Mouse (Mus musculus) liver, embryonic 13.5 days (tissue): Measurements from ENCODE around the gene Mrpl43. TPM values are rescaled to one million over a fixed set of nuclear protein-coding genes. Genes with fewer than 3 reads are reported as not detected.

ENCODE experiments used
- ATAC-seq: fragments of 200-750 bp; cut with Nextera tagmentation; 2 replicates; pipeline ENCODE4 v1.8.0; 2017; ENCODE audit warnings: low read depth, mild to moderate bottlenecking, moderate number of reproducible peaks, moderate library complexity
- DNase-seq: peaks from one replicate; pipeline ENCODE4 v3.0.0; 2022
- H3K27ac ChIP-seq: fragments of 300-500 bp; sonication (generic); 2 replicates; pipeline ENCODE4 v1.5.1; 2015; ENCODE audit warnings: moderate library complexity, mild to moderate bottlenecking, inconsistent platforms
- H3K27me3 ChIP-seq: fragments of 300-500 bp; sonication (generic); 2 replicates; pipeline ENCODE4 v1.6.1; 2015; ENCODE audit warnings: mild to moderate bottlenecking, inconsistent platforms
- H3K36me3 ChIP-seq: fragments of 300-500 bp; sonication (generic); 2 replicates; pipeline ENCODE4 v1.6.1; 2015; ENCODE audit warnings: mild to moderate bottlenecking, inconsistent platforms
- H3K4me1 ChIP-seq: fragments of 300-500 bp; sonication (generic); replicated peaks from 2 replicates; pipeline ENCODE4 v1.6.1; 2015; ENCODE audit warnings: inconsistent platforms
- H3K4me2 ChIP-seq: fragments of 300-500 bp; sonication (generic); 2 replicates; pipeline ENCODE4 v1.6.1; 2015; ENCODE audit warnings: inconsistent platforms, mild to moderate bottlenecking, moderate library complexity
- H3K4me3 ChIP-seq: fragments of 300-500 bp; sonication (generic); replicated peaks from 2 replicates; pipeline ENCODE4 v1.5.1; 2015; ENCODE audit warnings: mild to moderate bottlenecking, inconsistent platforms
- H3K9ac ChIP-seq: fragments of 300-500 bp; sonication (generic); 2 replicates; pipeline ENCODE4 v1.6.1; 2015; ENCODE audit warnings: mild to moderate bottlenecking, inconsistent platforms
- H3K9me3 ChIP-seq: fragments of 300-500 bp; sonication (generic); replicated peaks from 2 replicates; pipeline ENCODE4 v1.6.1; 2016; ENCODE audit warnings: inconsistent platforms
- WGBS: fragments of 180-500 bp; shearing (Covaris S2); methylation state at CpG from one replicate; pipeline ENCODE4 v1.1.7; 2015; ENCODE audit not compliant: insufficient replicate concordance; 5-methylcytosine and 5-hydroxymethylcytosine counted together
- polyA plus RNA-seq: library from polyadenylated mRNA; unstranded; fragments of >200 nt; fragmentation: Nextera tagmentation; extraction: Ambion mirVana; gene quantifications from 2 replicates; pipeline ENCODE4 v1.2.1, GENCODE M21; 2015

Mrpl43 gene
- polyA plus RNA-seq, 1 experiment from 2014 or later: 42.4 TPM

DNA sequence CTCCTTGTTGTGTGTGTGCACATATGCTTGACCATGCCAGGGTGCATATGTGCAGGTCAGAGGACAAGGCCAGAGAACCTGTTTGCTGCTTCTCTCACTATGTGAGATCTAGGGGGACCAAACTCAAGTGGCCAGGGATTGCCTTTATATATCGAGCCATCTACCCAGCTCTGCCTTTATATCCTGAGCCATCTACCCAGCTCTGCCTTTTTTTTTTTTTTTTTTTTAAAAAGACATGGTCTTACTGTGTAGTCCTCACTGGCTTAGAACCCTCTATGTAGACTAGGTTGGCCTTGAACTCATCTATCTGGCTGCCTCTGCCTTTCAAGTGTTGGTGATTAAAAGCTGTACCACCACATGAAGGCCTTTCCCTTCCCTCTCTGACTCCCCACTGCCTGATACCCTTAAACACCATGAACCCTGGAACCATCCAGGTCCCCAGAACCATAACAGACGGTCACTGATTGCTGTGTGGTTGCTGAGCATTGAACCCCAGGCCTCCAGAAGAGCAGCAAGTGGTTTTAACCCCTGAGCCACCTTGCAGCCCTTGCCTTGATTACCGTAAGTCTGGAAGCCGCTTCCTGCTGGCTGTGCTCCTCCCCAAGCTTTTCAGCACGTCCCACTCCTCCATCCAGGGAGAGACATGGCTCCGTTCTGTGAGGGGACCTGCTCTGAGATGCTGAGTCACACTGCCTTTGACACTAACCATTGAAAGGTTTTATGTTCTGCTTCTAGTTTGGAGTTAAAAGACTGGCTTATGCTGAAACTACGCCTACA is 2.3 kb downstream of the Mrpl43 start:
- peaks cover 40% of the 10 kb centered on the region for H3K4me1 ChIP-seq
- H3K9me3 ChIP-seq: no peaks in the 10 kb centered on the region
- no peak for DNase-seq
- H3K4me2 ChIP-seq: no peak overlapping the region
- H3K27ac ChIP-seq: no peak overlapping the region
- no peak for ATAC-seq
- H3K27me3 ChIP-seq: no peaks in the 10 kb centered on the region
- no peak overlapping the region for H3K4me3 ChIP-seq
- H3K9ac ChIP-seq: no peak overlapping the region
- 83% methylated on average over 7 of the region's 7 CpGs for WGBS
- peaks cover 55% of the 10 kb centered on the region for H3K36me3 ChIP-seq

DNA sequence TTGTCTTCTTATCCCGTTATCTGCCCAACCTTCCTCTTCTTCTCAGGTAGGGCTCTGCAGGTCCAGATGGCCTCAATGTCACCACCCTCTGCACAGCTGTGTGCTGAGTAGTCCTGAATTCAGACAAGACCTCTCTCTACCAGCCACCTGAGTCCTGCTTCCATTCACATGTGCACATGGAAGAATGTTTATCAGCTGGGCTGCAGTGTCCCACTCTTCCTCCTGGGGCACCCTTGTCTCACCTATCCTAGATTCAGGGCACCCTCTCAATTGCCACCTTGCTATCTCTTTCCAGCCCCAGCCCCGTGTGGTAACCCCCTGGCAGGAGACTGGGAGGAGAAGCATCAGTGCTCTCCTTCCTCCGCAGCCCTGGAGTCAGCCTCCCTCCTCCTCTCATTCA is 3.9 kb downstream of the Mrpl43 start:
- Histone ChIP-seq H3K4me3 (no peak overlapping the region), H3K9me3 (no peaks in the 10 kb centered on the region), H3K4me1 (peaks cover 25% of the 10 kb centered on the region), H3K36me3 (peaks cover 49% of the 10 kb centered on the region), H3K9ac (no peak overlapping the region), H3K27me3 (no peaks in the 10 kb centered on the region), H3K4me2 (no peak overlapping the region), H3K27ac (no peak overlapping the region)
- 56% methylated on average over 3 of the region's 3 CpGs for whole genome bisulfite sequencing
- no peak for ATAC-seq
- DNase-seq: no peak

DNA sequence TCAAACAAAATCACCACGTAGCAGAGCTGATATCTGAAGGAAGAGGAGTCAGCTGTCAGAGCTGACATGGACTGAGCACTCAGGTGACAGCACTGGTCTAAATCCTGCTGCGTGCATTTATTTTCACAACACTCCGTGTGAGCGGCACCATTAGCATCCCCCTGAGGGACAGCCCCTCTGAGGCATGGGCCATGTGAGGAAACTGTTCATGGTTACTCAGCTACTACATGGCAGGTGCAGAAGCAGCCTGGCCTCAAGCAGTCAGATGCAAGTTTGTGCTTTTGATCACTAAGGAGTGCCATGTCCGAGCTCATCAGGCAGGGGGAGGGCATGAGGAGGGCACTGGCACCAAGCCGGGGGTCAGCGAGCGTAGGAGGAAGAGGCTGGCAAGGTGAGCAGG is 6.6 kb downstream of the Mrpl43 start:
- WGBS: 75% methylated on average over 8 of the region's 8 CpGs
- ATAC-seq (no peak), DNase-seq (no peak)
- Histone ChIP-seq H3K9ac (no peak overlapping the region), H3K9me3 (no peaks in the 10 kb centered on the region), H3K27ac (no peak overlapping the region), H3K4me3 (no peak overlapping the region), H3K4me1 (peaks cover 16% of the 10 kb centered on the region), H3K36me3 (peaks cover 46% of the 10 kb centered on the region), H3K4me2 (no peak overlapping the region), H3K27me3 (no peaks in the 10 kb centered on the region)

DNA sequence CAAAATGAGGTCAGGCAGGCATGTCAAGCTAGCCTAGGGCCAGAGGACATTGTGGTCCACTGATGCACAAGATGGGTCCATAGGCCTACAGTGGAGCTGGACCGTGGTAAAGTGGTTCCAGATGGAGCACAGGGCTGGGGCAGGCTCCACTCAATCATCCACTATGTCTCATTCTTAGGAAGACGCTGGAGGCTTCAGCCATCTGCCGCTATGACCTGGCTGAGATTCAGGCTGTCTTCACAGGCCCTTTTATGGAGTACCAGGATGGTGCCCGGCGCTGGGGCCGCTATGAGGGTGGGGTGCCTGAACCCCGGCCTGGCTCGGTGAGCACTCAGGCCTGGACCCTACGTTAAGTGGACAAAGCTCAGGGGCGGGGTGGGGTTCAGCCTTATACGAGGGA is 8.5 kb downstream of the Mrpl43 start:
- H3K4me3 ChIP-seq: no peak overlapping the region
- ATAC-seq (no peak), DNase-seq (no peak)
- H3K9me3 ChIP-seq: no peaks in the 10 kb centered on the region
- 83% methylated on average over 11 of the region's 11 CpGs for WGBS
- no peak overlapping the region for H3K4me2 ChIP-seq
- peaks cover 13% of the 10 kb centered on the region for H3K4me1 ChIP-seq
- no peaks in the 10 kb centered on the region for H3K27me3 ChIP-seq
- peaks cover 27% of the 10 kb centered on the region for H3K36me3 ChIP-seq
- H3K9ac ChIP-seq: no peak overlapping the region
- no peak overlapping the region for H3K27ac ChIP-seq

DNA sequence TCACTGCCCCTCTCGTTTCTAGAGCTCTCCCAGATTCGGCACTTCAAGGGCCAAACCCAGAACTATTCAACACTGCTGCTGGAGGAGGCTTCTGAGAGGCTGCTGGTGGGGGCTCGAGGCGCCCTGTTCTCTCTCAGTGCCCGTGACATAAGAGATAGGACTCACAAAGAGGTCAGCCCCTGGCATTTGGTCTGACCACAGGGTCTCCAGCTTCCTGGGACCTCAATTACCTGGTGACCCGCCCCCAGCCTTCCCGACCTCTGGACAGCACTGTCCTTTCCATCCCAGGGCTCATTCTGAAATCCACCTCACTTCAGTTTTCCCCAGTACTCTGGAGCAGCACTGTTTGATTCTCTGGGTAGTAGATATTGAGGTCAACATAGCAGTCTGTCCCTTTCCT is 13.5 kb downstream of the Mrpl43 start:
- peaks cover 39% of the 10 kb centered on the region for H3K27me3 ChIP-seq
- DNase-seq: no peak
- 43% methylated on average over 7 of the region's 7 CpGs for WGBS
- H3K4me3 ChIP-seq: no peak overlapping the region
- H3K36me3 ChIP-seq: 0 out of 2 replicates have a peak, but pooled peaks cover 5% of the 10 kb centered on the region
- peaks cover 27% of the 10 kb centered on the region for H3K4me1 ChIP-seq
- H3K9ac ChIP-seq: no peak overlapping the region
- no peak for ATAC-seq
- H3K9me3 ChIP-seq: no peaks in the 10 kb centered on the region
- peak overlapping the region; percentile 18; the same call in 1 of the 2 replicates for H3K27ac ChIP-seq
- no peak overlapping the region for H3K4me2 ChIP-seq

DNA sequence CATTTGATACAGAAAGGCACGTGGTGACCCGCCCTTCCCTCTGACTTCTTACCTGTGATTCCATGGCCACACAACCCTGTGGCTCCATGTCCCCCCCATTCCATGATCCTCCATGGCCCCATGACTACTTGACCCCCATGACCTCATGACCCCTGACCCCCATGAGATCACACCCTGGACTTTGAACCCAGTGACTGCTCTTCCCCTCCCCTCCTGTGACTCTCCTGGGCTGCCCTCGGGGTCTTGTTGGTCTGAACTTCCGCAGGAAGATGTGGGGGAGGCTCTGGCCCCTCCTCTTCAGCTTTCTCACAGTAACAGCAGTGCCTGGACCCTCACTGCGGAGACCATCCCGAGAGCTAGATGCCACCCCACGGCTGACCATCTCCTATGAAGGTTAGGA is 14.0 kb downstream of the Mrpl43 start:
- WGBS: 26% methylated on average over 7 of the region's 7 CpGs
- ATAC-seq (no peak), DNase-seq (no peak)
- no peaks in the 10 kb centered on the region for H3K9me3 ChIP-seq
- no peak overlapping the region for H3K4me2 ChIP-seq
- peaks cover 31% of the 10 kb centered on the region for H3K4me1 ChIP-seq
- peaks cover 43% of the 10 kb centered on the region for H3K27me3 ChIP-seq
- no peak overlapping the region for H3K9ac ChIP-seq
- H3K4me3 ChIP-seq: no peak overlapping the region
- H3K36me3 ChIP-seq: 0 out of 2 replicates have a peak, but pooled peaks cover 2% of the 10 kb centered on the region
- H3K27ac ChIP-seq: no peak overlapping the region

DNA sequence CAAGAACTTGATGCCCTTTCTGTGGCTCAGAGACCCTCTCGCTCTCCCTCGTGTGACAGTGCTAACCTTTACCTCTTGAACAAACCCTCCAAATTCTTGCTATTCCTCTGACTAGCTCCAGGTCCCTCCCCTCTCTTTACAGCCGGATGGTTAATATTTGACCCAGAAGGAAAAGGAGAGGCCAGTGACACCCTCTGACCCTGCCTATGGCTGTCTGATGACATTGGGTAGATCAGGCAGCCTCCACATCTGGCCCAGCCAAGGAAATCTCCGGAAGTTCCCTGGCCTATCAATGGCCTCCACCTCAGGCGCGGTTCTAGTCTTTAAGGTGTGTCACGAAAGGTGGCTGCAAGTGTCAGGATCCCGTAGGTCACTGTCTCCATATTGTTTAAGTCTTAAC is 15.2 kb downstream of the Mrpl43 start:
- Histone ChIP-seq H3K9ac (no peak overlapping the region), H3K36me3 (0 out of 2 replicates have a peak, but pooled peaks cover 2% of the 10 kb centered on the region), H3K4me3 (no peak overlapping the region), H3K4me1 (peaks cover 30% of the 10 kb centered on the region), H3K9me3 (no peaks in the 10 kb centered on the region), H3K27me3 (peaks cover 47% of the 10 kb centered on the region), H3K27ac (peak overlapping the region; percentile 72; the same call in 1 of the 2 replicates), H3K4me2 (peak overlapping the region; percentile 69)
- no peak for DNase-seq
- 71% methylated on average over 8 of the region's 8 CpGs for WGBS
- ATAC-seq: peak; percentile 57

DNA sequence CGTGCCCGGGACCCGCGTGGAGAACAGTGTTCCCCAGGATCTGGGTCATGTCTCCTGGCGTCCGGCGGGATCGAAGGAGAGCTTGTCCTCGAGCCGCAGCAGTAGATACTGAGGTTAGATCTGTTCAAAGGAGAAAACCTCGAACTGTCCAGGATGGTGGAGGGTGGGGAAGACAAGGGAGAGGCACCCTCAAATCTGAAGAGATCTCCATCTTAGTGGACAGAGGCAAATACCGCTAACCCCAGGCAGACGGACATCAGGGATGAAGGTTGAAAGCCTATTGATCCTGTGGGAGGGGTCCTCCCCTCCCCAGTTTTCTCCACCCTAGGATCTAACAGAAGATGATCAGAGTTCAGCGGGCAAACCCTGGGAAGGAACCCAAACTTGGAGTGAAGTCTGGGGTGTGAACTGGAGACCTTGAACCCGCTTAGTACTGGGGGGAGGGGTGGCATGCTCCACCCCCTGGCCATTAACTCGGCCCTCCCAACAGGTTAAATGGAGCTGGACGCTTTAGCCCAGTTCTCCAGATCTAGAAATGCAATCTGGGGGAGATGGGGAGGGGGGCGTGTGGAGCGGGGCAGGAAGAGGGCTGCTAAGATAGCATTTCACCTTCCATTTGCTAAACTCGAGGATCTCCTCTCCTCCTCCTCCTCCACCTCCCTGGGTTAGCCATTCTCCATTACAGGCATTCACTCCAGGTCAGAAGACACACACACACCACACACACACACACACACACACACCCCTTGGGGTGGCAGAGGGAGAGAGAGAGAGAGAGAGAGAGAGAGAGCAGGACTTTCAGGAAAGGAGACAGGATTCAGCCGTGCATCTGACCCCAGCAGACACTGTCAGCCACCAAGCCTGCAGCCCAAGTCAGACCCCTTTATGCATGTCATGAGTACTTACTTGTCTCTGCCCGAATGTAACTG is 16.4 kb downstream of the Mrpl43 start:
- peaks cover 39% of the 10 kb centered on the region for H3K4me1 ChIP-seq
- H3K27me3 ChIP-seq: peaks cover 47% of the 10 kb centered on the region
- H3K27ac ChIP-seq: peak overlapping the region; percentile 73
- 15% methylated on average over 22 of the region's 22 CpGs for WGBS
- ATAC-seq (no peak), DNase-seq (no peak)
- H3K36me3 ChIP-seq: 0 out of 2 replicates have a peak, but pooled peaks cover 1% of the 10 kb centered on the region
- H3K9me3 ChIP-seq: no peaks in the 10 kb centered on the region
- peak overlapping the region; percentile 60 for H3K4me3 ChIP-seq
- peak overlapping the region; percentile 61 for H3K9ac ChIP-seq
- peak overlapping the region; percentile 69 for H3K4me2 ChIP-seq

DNA sequence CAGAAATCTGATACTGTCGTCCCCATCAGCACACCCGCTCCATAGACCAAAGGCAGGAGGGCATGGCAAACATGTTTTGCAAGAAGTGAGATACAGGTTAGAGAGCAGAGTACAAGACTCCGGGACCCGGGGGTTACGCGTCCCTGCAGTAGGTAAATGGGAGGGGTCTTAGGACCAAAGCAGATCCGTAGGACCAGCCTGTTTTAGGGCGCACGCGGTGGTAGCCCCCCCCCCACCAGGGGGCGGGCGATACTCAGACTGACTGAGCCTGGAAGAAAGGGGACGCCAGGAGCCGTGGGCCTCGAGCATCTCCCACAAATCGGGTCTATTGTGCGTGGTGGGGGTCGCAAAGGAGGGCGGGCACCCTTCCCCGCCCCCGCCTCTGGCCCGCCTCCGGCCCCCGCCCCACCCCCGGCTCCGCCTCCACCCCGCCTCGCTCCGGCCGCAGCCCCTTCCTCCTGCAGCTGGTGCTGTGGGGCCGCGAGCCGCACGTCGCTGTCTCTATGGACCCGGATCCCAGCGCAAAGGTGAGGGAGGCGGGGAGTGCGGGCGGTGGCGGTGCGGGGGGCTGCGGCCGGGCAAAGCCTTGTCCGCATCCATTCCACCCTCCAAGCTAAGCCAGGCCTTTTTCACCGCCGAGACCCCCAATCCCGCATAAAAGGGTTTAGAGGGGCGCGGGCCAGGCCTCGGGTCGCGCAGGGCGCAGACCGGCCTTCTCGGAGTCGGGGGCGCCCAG is 17.2 kb downstream of the Mrpl43 start, which contains the start of gene Sema4g:
Sema4g (plus strand) TSS at position 271 of the 736 bp plus-strand sequence.
- peak; percentile 35 for ATAC-seq
- Histone ChIP-seq H3K9ac (peak within 1 kb of the TSS; percentile 61), H3K27ac (peak within 1 kb of the TSS; percentile 73), H3K4me3 (peak within 1 kb of the TSS; percentile 60), H3K4me2 (peak within 1 kb of the TSS; percentile 69), H3K4me1 (peaks cover 39% of the 10 kb centered on the region), H3K27me3 (peaks cover 47% of the 10 kb centered on the region), H3K9me3 (no peaks in the 10 kb centered on the region), H3K36me3 (no peaks in the 10 kb centered on the region)
- WGBS: 1% methylated on average over 51 of the region's 58 CpGs
- no peak for DNase-seq

DNA sequence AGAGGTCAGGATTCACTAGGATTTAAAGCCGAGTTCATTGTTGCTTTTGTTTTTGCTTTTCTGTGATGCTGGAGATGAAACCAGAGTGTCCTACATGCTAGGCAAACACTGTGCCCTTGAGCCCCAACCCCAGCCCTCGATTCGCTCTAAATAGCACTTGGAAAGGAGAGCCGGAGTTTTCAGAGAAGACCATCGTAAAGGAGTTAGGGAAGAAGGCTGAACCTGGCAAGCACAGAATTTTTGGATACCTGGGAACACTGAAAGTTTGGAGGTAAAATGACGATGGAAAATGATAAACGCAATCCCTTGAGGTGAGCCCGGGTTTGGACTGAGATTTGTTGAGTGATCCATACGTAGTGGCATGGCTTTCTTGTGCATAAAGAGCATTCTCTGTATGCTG is 17.9 kb downstream of the Mrpl43 start:
- DNase-seq (no peak), ATAC-seq (no peak)
- no peaks in the 10 kb centered on the region for H3K9me3 ChIP-seq
- WGBS: 41% methylated on average over 9 of the region's 9 CpGs
- peaks cover 47% of the 10 kb centered on the region for H3K27me3 ChIP-seq
- no peak overlapping the region for H3K9ac ChIP-seq
- H3K4me2 ChIP-seq: peak overlapping the region; percentile 69
- no peak overlapping the region for H3K27ac ChIP-seq
- 0 out of 2 replicates have a peak overlapping the region, but pooled peaks have one; percentile 60 for H3K4me3 ChIP-seq
- peaks cover 39% of the 10 kb centered on the region for H3K4me1 ChIP-seq
- peaks cover 1% of the 10 kb centered on the region; the same call in 1 of the 2 replicates for H3K36me3 ChIP-seq

DNA sequence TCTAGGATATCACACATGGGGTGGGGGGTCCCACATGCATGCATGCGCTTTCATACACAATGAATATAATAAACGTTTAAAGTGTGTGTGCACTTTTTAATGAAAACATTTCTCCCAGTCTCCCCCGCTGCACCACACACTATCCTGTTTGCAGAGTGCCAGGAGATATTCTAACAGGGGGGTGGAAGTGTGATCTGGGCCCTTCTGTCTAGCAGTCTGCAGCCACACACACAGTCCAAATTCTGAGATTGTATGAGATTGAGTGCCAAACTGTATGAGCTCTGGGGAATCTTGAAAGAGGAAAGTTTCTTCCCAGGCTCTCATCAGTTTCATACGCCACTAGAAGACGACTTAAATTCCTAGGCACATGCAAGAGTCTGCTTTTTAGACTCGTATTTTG is 18.4 kb downstream of the Mrpl43 start:
- Histone ChIP-seq H3K27ac (no peak overlapping the region), H3K27me3 (peaks cover 47% of the 10 kb centered on the region), H3K9ac (no peak overlapping the region), H3K4me2 (no peak overlapping the region), H3K4me1 (peaks cover 38% of the 10 kb centered on the region), H3K36me3 (peaks cover 3% of the 10 kb centered on the region; the same call in 1 of the 2 replicates), H3K9me3 (no peaks in the 10 kb centered on the region), H3K4me3 (no peak overlapping the region)
- ATAC-seq (no peak), DNase-seq (no peak)
- WGBS: 59% methylated on average over 6 of the region's 6 CpGs
